Mouse (Mus musculus) forebrain, embryonic 10.5 days (tissue): ENCODE data around the gene Hjurp. TPM values are rescaled to one million over a fixed set of nuclear protein-coding genes. Genes with fewer than 3 reads are reported as not detected.

Experiments used
- DNase-seq: peaks from one replicate; pipeline ENCODE4 v3.0.0-alpha.2; 2017; ENCODE audit warnings: low spot score; ENCODE audit errors: extremely low spot score
- H3K27ac ChIP-seq: fragments of 300-500 bp; sonication (generic); 2 replicates; pipeline ENCODE4 v1.5.1; 2016; ENCODE audit warnings: mild to moderate bottlenecking
- H3K27me3 ChIP-seq: fragments of 300-500 bp; sonication (generic); 2 replicates; pipeline ENCODE4 v1.6.1; 2016; ENCODE audit warnings: mild to moderate bottlenecking; ENCODE audit not compliant: poor library complexity, severe bottlenecking
- H3K36me3 ChIP-seq: fragments of 300-500 bp; sonication (generic); replicated peaks from 2 replicates; pipeline ENCODE4 v1.6.1; 2016; ENCODE audit warnings: mild to moderate bottlenecking, moderate library complexity
- H3K4me1 ChIP-seq: fragments of 300-500 bp; sonication (generic); 2 replicates; pipeline ENCODE4 v1.6.1; 2016
- H3K4me3 ChIP-seq: fragments of 300-500 bp; sonication (generic); 2 replicates; pipeline ENCODE4 v1.5.1; 2016; ENCODE audit warnings: mild to moderate bottlenecking, moderate library complexity
- H3K9me3 ChIP-seq: fragments of 300-500 bp; sonication (generic); 2 replicates; pipeline ENCODE4 v1.6.1; 2016; ENCODE audit warnings: mild to moderate bottlenecking, moderate library complexity
- WGBS: fragments of 180-500 bp; shearing (Covaris S2); methylation state at CpG from one replicate; pipeline ENCODE4 v1.1.7; 2016; 5-methylcytosine and 5-hydroxymethylcytosine counted together
- polyA plus RNA-seq: library from polyadenylated mRNA; unstranded; fragments of >200 nt; fragmentation: Nextera tagmentation; extraction: Ambion mirVana; gene quantifications from 2 replicates; pipeline ENCODE4 v1.2.1, GENCODE M21; 2016

Gene Hjurp
- polyA plus RNA-seq, 1 experiment from 2014 or later = 224 TPM

DNA sequence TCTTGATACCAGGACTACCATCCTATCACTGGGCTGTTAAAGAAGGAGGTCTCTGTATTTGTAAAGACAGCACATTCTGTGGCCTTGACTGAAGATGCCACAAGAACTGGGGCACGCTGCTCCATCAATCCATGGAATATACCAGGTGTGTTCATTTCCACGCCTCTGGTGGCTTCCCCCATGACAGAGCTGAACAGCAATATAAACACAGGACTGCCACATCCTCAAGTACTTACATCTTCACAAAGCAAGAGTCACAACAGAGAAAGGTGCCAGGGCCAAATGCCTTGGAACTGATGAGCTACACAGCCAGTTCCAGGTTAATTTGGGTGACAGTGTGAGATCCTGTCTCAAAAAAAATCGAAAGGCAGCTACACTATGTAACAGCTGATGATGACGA lies 3.6 kb downstream of the Hjurp start:
- no peak for DNase-seq
- peaks cover 46% of the 10 kb centered on the region for H3K9me3 ChIP-seq
- no peak overlapping the region for H3K27ac ChIP-seq
- peaks cover 19% of the 10 kb centered on the region for H3K4me1 ChIP-seq
- no peaks in the 10 kb centered on the region for H3K27me3 ChIP-seq
- H3K4me3 ChIP-seq = no peak overlapping the region
- WGBS = 84% methylated on average over 4 of the region's 4 CpGs
- H3K36me3 ChIP-seq = peaks cover 71% of the 10 kb centered on the region

DNA sequence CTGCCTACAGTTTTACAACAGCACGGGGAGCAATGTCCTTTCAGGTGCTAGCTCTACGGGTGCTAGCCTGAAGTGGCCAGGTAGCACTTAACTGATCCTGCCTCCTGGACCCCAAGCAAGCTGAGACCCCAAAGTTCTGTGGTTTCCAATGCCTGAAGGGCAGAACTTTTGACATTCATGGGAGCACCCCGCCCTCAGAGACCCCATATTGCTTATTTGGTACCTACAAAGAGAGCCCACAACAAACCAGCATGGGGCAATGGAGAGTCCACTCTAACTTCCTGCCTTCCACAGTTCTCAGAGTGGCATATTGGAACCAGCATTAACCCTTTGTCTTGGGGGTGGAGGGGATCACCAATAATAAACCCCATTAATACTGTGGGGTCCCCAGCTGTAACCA lies 4.1 kb downstream of the Hjurp start:
- DNase-seq = no peak
- H3K4me1 ChIP-seq = peaks cover 19% of the 10 kb centered on the region
- peaks cover 76% of the 10 kb centered on the region for H3K36me3 ChIP-seq
- H3K4me3 ChIP-seq = no peak overlapping the region
- no peaks in the 10 kb centered on the region for H3K27me3 ChIP-seq
- no peak overlapping the region for H3K27ac ChIP-seq
- H3K9me3 ChIP-seq = peaks cover 48% of the 10 kb centered on the region
- 94% methylated on average over 3 of the region's 3 CpGs for WGBS

DNA sequence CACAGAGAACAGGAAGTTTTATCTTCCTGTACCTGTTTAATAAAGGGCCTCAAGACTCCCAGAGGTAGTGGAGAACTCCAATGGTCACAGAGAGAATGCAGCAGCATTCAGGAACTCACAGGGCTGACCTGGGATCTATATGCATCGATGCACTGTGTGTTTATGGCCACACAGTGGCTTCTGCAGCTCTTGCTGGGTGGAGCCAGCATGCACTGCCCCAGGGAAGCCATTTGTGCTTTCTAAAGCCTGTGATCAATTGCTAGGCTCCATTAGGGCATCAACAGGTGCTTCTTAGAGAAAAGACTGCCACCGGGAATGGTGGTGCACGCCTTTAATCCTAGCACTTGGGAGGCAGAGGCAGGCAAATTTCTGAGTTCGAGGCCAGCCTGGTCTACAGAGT lies 4.6 kb downstream of the Hjurp start:
- no peaks in the 10 kb centered on the region for H3K27me3 ChIP-seq
- WGBS = 64% methylated on average over 4 of the region's 4 CpGs
- H3K4me3 ChIP-seq = no peak overlapping the region
- DNase-seq = no peak
- peaks cover 19% of the 10 kb centered on the region for H3K4me1 ChIP-seq
- H3K9me3 ChIP-seq = peaks cover 47% of the 10 kb centered on the region
- H3K36me3 ChIP-seq = peaks cover 80% of the 10 kb centered on the region
- H3K27ac ChIP-seq = no peak overlapping the region

GRCm38 (mm10) chr1:88269539-88270309 lies 7.7 kb downstream of the Hjurp start:
- peaks cover 64% of the 10 kb centered on the region for H3K9me3 ChIP-seq
- H3K27ac ChIP-seq = no peak overlapping the region
- H3K4me3 ChIP-seq = no peak overlapping the region
- no peaks in the 10 kb centered on the region for H3K4me1 ChIP-seq
- no peak for DNase-seq
- H3K27me3 ChIP-seq = no peaks in the 10 kb centered on the region
- peaks cover 96% of the 10 kb centered on the region for H3K36me3 ChIP-seq
- WGBS = 88% methylated on average over 12 of the region's 12 CpGs

DNA sequence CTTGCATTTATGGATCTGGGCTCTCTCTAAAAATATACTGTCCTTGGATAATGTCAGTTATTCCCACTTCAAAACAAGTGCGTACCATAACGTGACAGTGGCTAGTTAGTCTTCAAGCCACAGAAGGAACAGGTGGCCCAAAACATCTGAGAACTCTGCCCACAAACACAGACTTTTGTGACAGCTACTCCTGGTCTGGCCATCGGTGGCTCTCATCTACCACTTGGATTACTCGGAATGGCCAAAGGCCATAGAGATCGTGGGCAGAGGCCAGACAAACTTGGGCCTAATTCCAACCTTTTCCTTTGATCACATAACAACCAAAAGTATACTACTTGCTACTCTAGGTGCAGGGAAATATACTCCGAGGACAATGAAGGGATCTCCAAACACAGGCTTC lies 9.4 kb downstream of the Hjurp start:
- Histone ChIP-seq H3K27me3 (no peaks in the 10 kb centered on the region), H3K9me3 (peaks cover 72% of the 10 kb centered on the region), H3K4me1 (no peaks in the 10 kb centered on the region), H3K27ac (no peak overlapping the region), H3K4me3 (no peak overlapping the region), H3K36me3 (peaks cover 96% of the 10 kb centered on the region)
- DNase-seq = no peak
- WGBS = 89% methylated on average over 6 of the region's 6 CpGs

GRCm38 (mm10) chr1:88267489-88267888 lies 9.9 kb downstream of the Hjurp start:
- Histone ChIP-seq H3K27ac (no peak overlapping the region), H3K9me3 (peaks cover 74% of the 10 kb centered on the region), H3K27me3 (no peaks in the 10 kb centered on the region), H3K4me3 (no peak overlapping the region), H3K36me3 (peaks cover 96% of the 10 kb centered on the region), H3K4me1 (no peaks in the 10 kb centered on the region)
- 93% methylated on average over 6 of the region's 6 CpGs for WGBS
- no peak for DNase-seq

- Histone ChIP-seq H3K27me3 (no peaks in the 10 kb centered on the region), H3K27ac (no peak overlapping the region), H3K4me1 (no peaks in the 10 kb centered on the region), H3K4me3 (no peak overlapping the region), H3K36me3 (peaks cover 96% of the 10 kb centered on the region), H3K9me3 (peaks cover 80% of the 10 kb centered on the region)
- no peak for DNase-seq
- WGBS = 90% methylated on average over 13 of the region's 13 CpGs
Observed at GRCm38 (mm10) chr1:88266123-88266522, 11.3 kb downstream of the Hjurp start.

DNA sequence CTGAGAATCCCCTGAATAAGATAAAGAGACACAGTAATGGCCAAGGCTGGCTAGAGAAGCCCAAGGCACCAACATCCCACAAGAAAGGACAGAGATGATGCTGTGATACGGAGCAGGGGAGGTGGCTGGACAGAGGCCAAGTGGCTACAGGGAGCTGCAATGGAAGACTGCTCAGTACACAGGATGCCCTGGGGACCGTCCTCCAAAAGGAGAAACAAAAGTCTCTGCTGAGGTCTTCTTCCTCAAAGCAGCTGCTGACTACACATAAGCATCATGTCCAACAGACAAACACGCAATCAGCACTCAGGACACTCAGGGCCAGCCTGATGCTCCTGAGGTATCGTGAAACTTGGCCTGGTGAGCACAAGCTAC lies 12.6 kb downstream of the Hjurp start:
- Histone ChIP-seq H3K27ac (no peak overlapping the region), H3K27me3 (no peaks in the 10 kb centered on the region), H3K9me3 (peaks cover 92% of the 10 kb centered on the region), H3K4me3 (no peak overlapping the region), H3K4me1 (no peaks in the 10 kb centered on the region), H3K36me3 (peaks cover 100% of the 10 kb centered on the region)
- no peak for DNase-seq
- 82% methylated on average over 4 of the region's 4 CpGs for WGBS

- no peak overlapping the region for H3K27ac ChIP-seq
- no peak overlapping the region for H3K4me3 ChIP-seq
- 89% methylated on average over 7 of the region's 7 CpGs for WGBS
Observed at GRCm38 (mm10) chr1:88264237-88264868, 13.1 kb downstream of the Hjurp start.

DNA sequence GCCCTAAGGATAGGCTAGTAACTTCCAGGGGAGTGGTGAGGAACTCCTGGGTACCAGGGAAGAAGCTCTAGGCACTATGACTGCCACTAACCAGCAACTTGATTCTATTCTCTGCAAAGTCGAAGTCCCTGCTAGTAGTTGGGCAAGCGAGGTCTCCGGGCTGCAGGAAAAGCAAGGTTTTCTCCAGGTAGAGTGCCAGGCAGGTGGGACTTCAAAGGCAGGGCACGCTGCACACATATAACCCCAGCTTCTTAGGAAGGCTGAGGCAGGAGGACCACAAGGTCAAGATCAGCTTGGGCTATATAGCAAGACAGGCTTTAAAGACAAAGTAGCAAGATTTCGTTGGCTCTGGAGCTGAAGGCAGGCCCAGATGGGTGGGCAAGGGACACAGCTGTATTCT lies 13.7 kb downstream of the Hjurp start:
- Histone ChIP-seq H3K27me3 (no peaks in the 10 kb centered on the region), H3K4me1 (no peaks in the 10 kb centered on the region), H3K36me3 (peaks cover 96% of the 10 kb centered on the region), H3K27ac (no peak overlapping the region), H3K4me3 (no peak overlapping the region), H3K9me3 (peaks cover 96% of the 10 kb centered on the region)
- WGBS = 90% methylated on average over 5 of the region's 5 CpGs
- DNase-seq = no peak

More at GRCm38 (mm10) chr1:88264237-88264868, 13.1 kb downstream of the Hjurp start:
- DNase-seq = no peak
- H3K9me3 ChIP-seq = peaks cover 93% of the 10 kb centered on the region
- no peaks in the 10 kb centered on the region for H3K4me1 ChIP-seq
- no peaks in the 10 kb centered on the region for H3K27me3 ChIP-seq
- peaks cover 100% of the 10 kb centered on the region for H3K36me3 ChIP-seq

DNA sequence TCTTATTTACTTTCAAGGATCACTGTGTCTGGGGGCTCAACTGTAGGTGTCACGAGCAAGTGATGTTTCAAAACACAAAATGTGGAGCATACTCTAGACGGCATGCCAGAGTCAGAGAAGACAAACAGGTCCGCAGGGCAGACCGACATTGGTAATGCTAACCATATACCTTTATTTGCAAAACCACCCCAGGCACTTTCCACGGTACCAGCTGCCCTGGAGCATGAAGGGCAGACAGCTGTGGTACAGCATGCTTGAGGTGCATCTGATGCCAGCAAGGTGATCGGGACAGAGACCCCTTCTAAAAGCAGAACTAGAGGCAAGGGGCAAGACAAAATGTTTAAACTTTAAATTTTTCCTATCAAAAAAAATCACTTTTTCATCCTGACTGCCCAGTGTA lies 14.5 kb downstream of the Hjurp start:
- no peak for DNase-seq
- H3K27me3 ChIP-seq = no peaks in the 10 kb centered on the region
- peaks cover 88% of the 10 kb centered on the region for H3K36me3 ChIP-seq
- WGBS = 78% methylated on average over 6 of the region's 6 CpGs
- no peaks in the 10 kb centered on the region for H3K4me1 ChIP-seq
- peaks cover 99% of the 10 kb centered on the region for H3K9me3 ChIP-seq
- H3K4me3 ChIP-seq = no peak overlapping the region
- H3K27ac ChIP-seq = no peak overlapping the region

- Histone ChIP-seq H3K9me3 (peaks cover 99% of the 10 kb centered on the region), H3K36me3 (peaks cover 80% of the 10 kb centered on the region), H3K4me3 (no peak overlapping the region), H3K27me3 (no peaks in the 10 kb centered on the region), H3K27ac (no peak overlapping the region), H3K4me1 (no peaks in the 10 kb centered on the region)
- DNase-seq = no peak
- 89% methylated on average over 4 of the region's 4 CpGs for WGBS
Observed at GRCm38 (mm10) chr1:88262255-88262654, 15.2 kb downstream of the Hjurp start.

DNA sequence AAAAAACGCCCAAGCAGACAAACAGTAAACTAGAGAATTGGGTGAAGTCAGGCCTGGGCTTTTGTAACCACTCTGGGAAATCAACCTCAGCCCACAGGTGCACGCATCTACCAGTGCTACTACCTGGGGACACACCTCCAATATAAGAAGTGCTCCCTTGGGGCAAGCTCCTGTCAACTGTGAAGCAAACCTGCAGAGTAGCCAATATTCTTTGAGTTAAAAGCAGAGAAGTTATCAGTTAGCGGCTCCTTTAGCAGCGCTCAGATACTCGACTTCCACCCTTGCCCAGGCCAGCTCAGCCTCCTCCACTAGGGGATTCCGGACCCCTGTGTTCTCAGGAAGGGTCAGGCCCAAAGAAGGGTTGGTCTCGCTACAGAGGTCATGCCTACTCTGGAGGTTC lies 15.7 kb downstream of the Hjurp start:
- peaks cover 75% of the 10 kb centered on the region for H3K36me3 ChIP-seq
- no peaks in the 10 kb centered on the region for H3K27me3 ChIP-seq
- H3K9me3 ChIP-seq = peaks cover 99% of the 10 kb centered on the region
- WGBS = 89% methylated on average over 7 of the region's 7 CpGs
- no peak for DNase-seq
- H3K27ac ChIP-seq = no peak overlapping the region
- H3K4me3 ChIP-seq = no peak overlapping the region
- no peaks in the 10 kb centered on the region for H3K4me1 ChIP-seq
